Mouse (Mus musculus) left cerebral cortex, postnatal 14 days (tissue): ENCODE measurements at regions not wholly inside any gene's neighbourhood (a gene's known extent, or its start where the extent isn't known, plus 50 kb on each side); places are given as distances from the start of the nearest gene placed in this dataset.
"Not testable (repeated sequence)": the region's sequence is repeated elsewhere in the genome, so short reads cannot be mapped to it uniquely, and the experiment has no call there.

Experiments
- DNase-seq, 2 experiments: peaks; one replicate each; pipeline ENCODE4 v3.0.0; 2021 to 2022; ENCODE audit warnings: low spot score in 2 of 2, mixed read lengths in 1 of 2
- intact Hi-C: fragments of 180-260 bp; cut with DNase I; formaldehyde crosslinking; loops from one replicate; pipeline ENCODE4 v1.15.1; 2025

- intact Hi-C loops = no loop called here
- DNase-seq = no peak
These were observed 157.2 kb upstream of the Gje1 start for GRCm38 (mm10) chr10:14875216-14875615.

GRCm38 (mm10) chr10:14861241-14861640 is 143.2 kb upstream of the Gje1 start:
- intact Hi-C loops = no loop called here
- DNase-seq = peak in 1 of 2 experiments; percentile 5

GRCm38 (mm10) chr10:14860126-14860638 is 142.2 kb upstream of the Gje1 start:
- intact Hi-C loops = no loop called here
- DNase-seq = no peak

GRCm38 (mm10) chr10:14846601-14847000 is 128.6 kb upstream of the Gje1 start:
- intact Hi-C loops, DNase-seq: not testable (repeated sequence)

GRCm38 (mm10) chr10:14845058-14845457 is 127.0 kb upstream of the Gje1 start:
- intact Hi-C loops = no loop called here
- DNase-seq = peak in 1 of 2 experiments; percentile 17
